Mouse (Mus musculus): Measurements from ENCODE around the gene Acot7. TPM values are rescaled to one million over a fixed set of nuclear protein-coding genes. Genes with fewer than 3 reads are reported as not detected.

Acot7 gene
- 11.9 and 12.0 TPM in 2 replicates for polyA plus RNA-seq (2015; fragmentation: Nextera tagmentation; extraction: Ambion mirVana)

DNA sequence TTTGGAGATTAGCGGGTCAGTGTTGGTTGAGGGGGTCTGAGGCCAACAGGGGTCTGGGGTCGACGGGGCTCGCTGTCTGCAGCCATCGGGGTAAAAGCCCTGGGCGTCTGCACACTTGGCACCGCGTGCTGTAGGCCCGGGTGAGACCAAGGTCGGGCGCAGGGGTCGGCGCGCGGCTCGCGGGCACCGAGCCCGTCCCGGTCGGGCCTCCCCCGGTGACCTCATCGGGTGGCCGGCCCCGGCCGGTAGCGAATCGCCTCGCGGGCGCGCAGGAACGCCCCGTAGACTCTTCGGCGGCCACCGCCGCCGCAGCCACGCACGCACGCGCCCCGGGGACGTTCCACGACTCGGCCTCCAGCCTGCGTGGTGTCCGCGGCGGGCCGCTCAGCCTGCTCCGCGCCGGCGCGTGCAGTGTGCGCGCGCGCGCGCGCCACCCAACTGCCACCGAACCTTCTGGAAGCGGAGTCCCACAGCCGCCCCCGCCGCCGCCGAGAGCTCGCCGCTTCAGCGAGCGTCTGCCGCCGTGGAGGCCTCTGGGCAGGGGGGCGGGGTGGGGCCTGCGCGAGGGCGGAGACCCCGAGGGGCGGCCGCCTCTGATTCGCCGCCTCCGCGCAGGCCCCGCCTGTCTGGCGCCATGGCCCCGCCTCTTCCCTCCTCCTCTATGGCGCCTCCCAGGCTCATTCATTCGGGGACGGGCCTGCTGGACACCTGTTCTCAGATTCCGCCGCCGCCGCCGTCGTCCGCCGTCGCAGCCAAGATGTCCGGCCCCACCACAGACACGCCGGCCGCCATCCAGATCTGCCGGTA is at the start of gene Acot7:
Gene Acot7 (plus strand): TSS at position 598 of the 807 bp plus-strand sequence.
- under 1% methylated on average over 95 of the region's 108 CpGs for WGBS (ENCODE audit: insufficient replicate concordance)
- H3K4me1 ChIP-seq (ENCODE audit: control insufficient read depth, low read depth, low read length): peaks cover 22% of the 10 kb centered on the region
- ATAC-seq (ENCODE audit: low read depth): peak; percentile 97
- H3K9me3 ChIP-seq (replicated peaks; ENCODE audit: control insufficient read depth, low read length): no peaks in the 10 kb centered on the region
- H3K9ac ChIP-seq (ENCODE audit: low read depth, low read length): peak within 1 kb of the TSS; percentile 80
- no peaks in the 10 kb centered on the region for H3K36me3 ChIP-seq (ENCODE audit: control insufficient read depth, insufficient read depth)
- peaks cover 13% of the 10 kb centered on the region for H3K27me3 ChIP-seq (ENCODE audit: control insufficient read depth, insufficient read depth, low read depth, low read length)
- peak within 1 kb of the TSS; percentile 94 for H3K4me2 ChIP-seq (ENCODE audit: low read depth, low read length)
- peak within 1 kb of the TSS; percentile 73 for H3K4me3 ChIP-seq (ENCODE audit: low read depth, low read length)
- H3K27ac ChIP-seq (ENCODE audit: low read length): peak within 1 kb of the TSS; percentile 83

GRCm38 (mm10) chr4:152128784-152129183 is 49.1 kb upstream of the Acot7 start:
- Histone ChIP-seq H3K4me1 (ENCODE audit: control insufficient read depth, low read depth, low read length) (peaks cover 14% of the 10 kb centered on the region), H3K9ac (ENCODE audit: low read depth, low read length) (no peak overlapping the region), H3K9me3 (replicated peaks; ENCODE audit: control insufficient read depth, low read length) (no peaks in the 10 kb centered on the region), H3K36me3 (ENCODE audit: control insufficient read depth, insufficient read depth) (no peaks in the 10 kb centered on the region), H3K4me3 (ENCODE audit: low read depth, low read length) (no peak overlapping the region), H3K27me3 (ENCODE audit: control insufficient read depth, insufficient read depth, low read depth, low read length) (peaks cover 100% of the 10 kb centered on the region), H3K4me2 (ENCODE audit: low read depth, low read length) (no peak overlapping the region), H3K27ac (ENCODE audit: low read length) (no peak overlapping the region)
- ATAC-seq (ENCODE audit: low read depth): peak; percentile 11
- WGBS (ENCODE audit: insufficient replicate concordance): 56% methylated on average over 5 of the region's 5 CpGs

- Histone ChIP-seq H3K27ac (ENCODE audit: low read length) (no peak overlapping the region), H3K4me2 (ENCODE audit: low read depth, low read length) (peak overlapping the region; percentile 25; the same call in 1 of the 2 replicates), H3K9me3 (replicated peaks; ENCODE audit: control insufficient read depth, low read length) (no peaks in the 10 kb centered on the region), H3K4me3 (ENCODE audit: low read depth, low read length) (no peak overlapping the region), H3K9ac (ENCODE audit: low read depth, low read length) (no peak overlapping the region), H3K36me3 (ENCODE audit: control insufficient read depth, insufficient read depth) (no peaks in the 10 kb centered on the region), H3K4me1 (ENCODE audit: control insufficient read depth, low read depth, low read length) (peaks cover 14% of the 10 kb centered on the region), H3K27me3 (ENCODE audit: control insufficient read depth, insufficient read depth, low read depth, low read length) (peaks cover 100% of the 10 kb centered on the region)
- 28% methylated on average over 13 of the region's 13 CpGs for WGBS (ENCODE audit: insufficient replicate concordance)
- no peak for ATAC-seq (ENCODE audit: low read depth)
Observed at GRCm38 (mm10) chr4:152129395-152129930, 48.5 kb upstream of the Acot7 start.

DNA sequence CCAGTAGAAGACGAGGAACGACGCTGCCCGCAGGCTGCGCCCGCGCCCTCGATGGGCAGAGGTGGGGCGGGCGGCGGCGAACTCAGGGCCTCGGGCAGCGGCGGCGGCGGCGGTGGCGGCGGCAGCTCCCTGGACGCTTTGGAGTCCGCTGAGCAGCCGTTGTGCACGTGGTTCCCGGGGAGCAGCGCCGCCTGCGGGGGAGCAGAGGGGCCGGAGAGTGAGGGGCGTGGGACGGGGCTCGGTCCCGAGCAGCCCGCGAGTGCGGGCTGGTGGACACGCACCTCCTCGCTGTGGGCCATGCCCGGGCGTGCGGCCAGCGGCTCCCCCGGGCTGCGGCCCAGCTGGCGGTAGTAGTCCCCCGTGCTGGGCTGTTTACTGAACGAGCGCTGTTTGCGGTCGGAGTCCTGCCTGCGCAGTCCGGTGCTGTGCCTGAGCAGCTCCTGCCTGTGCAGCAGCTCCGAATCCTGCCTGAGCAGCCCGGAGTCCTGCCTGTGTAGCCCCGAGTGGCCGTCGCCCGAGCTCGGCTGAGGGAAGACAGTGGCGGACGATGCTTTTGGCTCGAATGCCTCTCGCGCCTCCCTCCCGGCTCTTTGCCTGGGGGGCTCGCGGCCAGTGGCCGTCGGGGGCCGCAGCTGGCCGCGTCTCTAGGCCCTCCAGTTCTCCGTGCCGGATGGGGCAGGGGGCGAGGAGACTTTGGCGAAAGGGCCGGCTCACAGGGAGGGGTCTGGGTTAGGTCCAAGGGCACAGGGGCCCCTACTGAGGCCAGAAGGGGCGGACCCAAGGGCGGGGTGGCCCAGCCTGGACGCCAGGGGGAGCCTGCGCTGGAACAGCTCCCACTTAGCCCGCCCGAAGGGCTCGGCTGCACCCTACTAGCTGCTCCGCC is 46.9 kb upstream of the Acot7 start:
- WGBS (ENCODE audit: insufficient replicate concordance): 1% methylated on average over 81 of the region's 85 CpGs
- no peaks in the 10 kb centered on the region for H3K9me3 ChIP-seq (replicated peaks; ENCODE audit: control insufficient read depth, low read length)
- H3K4me1 ChIP-seq (ENCODE audit: control insufficient read depth, low read depth, low read length): peaks cover 14% of the 10 kb centered on the region
- peak; percentile 66 for ATAC-seq (ENCODE audit: low read depth)
- H3K27ac ChIP-seq (ENCODE audit: low read length): no peak overlapping the region
- no peak overlapping the region for H3K9ac ChIP-seq (ENCODE audit: low read depth, low read length)
- H3K4me2 ChIP-seq (ENCODE audit: low read depth, low read length): peak overlapping the region; percentile 59
- peaks cover 84% of the 10 kb centered on the region for H3K27me3 ChIP-seq (ENCODE audit: control insufficient read depth, insufficient read depth, low read depth, low read length)
- no peaks in the 10 kb centered on the region for H3K36me3 ChIP-seq (ENCODE audit: control insufficient read depth, insufficient read depth)
- H3K4me3 ChIP-seq (ENCODE audit: low read depth, low read length): peak overlapping the region; percentile 49

- Histone ChIP-seq H3K4me1 (ENCODE audit: control insufficient read depth, low read depth, low read length) (peaks cover 14% of the 10 kb centered on the region), H3K4me3 (ENCODE audit: low read depth, low read length) (peak overlapping the region; percentile 49), H3K9me3 (replicated peaks; ENCODE audit: control insufficient read depth, low read length) (no peaks in the 10 kb centered on the region), H3K27ac (ENCODE audit: low read length) (no peak overlapping the region), H3K4me2 (ENCODE audit: low read depth, low read length) (peak overlapping the region; percentile 59), H3K27me3 (ENCODE audit: control insufficient read depth, insufficient read depth, low read depth, low read length) (peaks cover 74% of the 10 kb centered on the region), H3K9ac (ENCODE audit: low read depth, low read length) (no peak overlapping the region), H3K36me3 (ENCODE audit: control insufficient read depth, insufficient read depth) (no peaks in the 10 kb centered on the region)
- WGBS (ENCODE audit: insufficient replicate concordance): 8% methylated on average over 50 of the region's 50 CpGs
- ATAC-seq (ENCODE audit: low read depth): peak; percentile 13
Observed at GRCm38 (mm10) chr4:152131809-152132771, 45.8 kb upstream of the Acot7 start.

DNA sequence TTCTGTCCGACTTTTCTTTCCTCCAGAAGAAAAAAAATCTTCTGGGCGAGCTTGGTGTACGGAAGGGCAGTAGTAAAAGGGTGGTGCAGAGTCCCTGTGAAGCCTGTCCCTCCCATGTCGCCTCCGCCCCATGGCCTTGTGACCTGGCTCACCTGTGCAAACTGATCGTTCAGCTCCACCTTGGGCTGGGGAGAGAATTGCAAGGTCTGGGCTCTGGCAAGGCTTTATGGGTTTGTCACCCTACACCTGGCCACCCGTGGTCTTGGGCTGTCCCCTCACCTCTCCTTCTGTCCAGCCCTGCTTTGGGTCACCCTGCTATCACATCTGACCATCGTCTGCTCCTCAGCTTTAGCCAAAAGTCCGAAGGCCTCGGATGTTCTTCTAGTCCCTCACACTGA is 45.2 kb upstream of the Acot7 start:
- Histone ChIP-seq H3K36me3 (ENCODE audit: control insufficient read depth, insufficient read depth) (no peaks in the 10 kb centered on the region), H3K27me3 (ENCODE audit: control insufficient read depth, insufficient read depth, low read depth, low read length) (peaks cover 67% of the 10 kb centered on the region), H3K4me2 (ENCODE audit: low read depth, low read length) (no peak overlapping the region), H3K4me3 (ENCODE audit: low read depth, low read length) (no peak overlapping the region), H3K27ac (ENCODE audit: low read length) (no peak overlapping the region), H3K9me3 (replicated peaks; ENCODE audit: control insufficient read depth, low read length) (no peaks in the 10 kb centered on the region), H3K4me1 (ENCODE audit: control insufficient read depth, low read depth, low read length) (peaks cover 14% of the 10 kb centered on the region), H3K9ac (ENCODE audit: low read depth, low read length) (no peak overlapping the region)
- WGBS (ENCODE audit: insufficient replicate concordance): 28% methylated on average over 10 of the region's 10 CpGs
- no peak for ATAC-seq (ENCODE audit: low read depth)

DNA sequence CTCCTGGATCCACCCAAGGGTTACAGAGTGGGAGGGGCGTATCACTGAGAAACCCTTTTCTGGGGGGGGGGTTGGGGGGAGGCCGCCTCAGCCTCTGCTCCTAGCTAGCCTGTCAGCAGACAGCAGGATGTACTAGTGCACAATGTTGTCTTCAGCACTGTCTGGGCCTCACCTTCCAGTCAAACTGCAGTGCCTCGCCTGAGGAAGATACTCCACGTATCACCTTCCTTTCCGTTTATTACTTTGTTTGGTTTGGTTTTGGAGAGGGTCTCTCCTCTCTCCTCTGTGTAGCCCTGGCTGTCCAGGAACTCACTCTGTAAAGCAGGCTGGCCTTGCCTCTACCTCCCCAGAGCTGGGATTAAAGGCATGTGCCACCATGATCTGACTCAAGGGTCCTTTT is 44.7 kb upstream of the Acot7 start:
- Histone ChIP-seq H3K36me3 (ENCODE audit: control insufficient read depth, insufficient read depth) (no peaks in the 10 kb centered on the region), H3K9ac (ENCODE audit: low read depth, low read length) (no peak overlapping the region), H3K4me2 (ENCODE audit: low read depth, low read length) (no peak overlapping the region), H3K9me3 (replicated peaks; ENCODE audit: control insufficient read depth, low read length) (no peaks in the 10 kb centered on the region), H3K27me3 (ENCODE audit: control insufficient read depth, insufficient read depth, low read depth, low read length) (peaks cover 62% of the 10 kb centered on the region), H3K27ac (ENCODE audit: low read length) (no peak overlapping the region), H3K4me1 (ENCODE audit: control insufficient read depth, low read depth, low read length) (peaks cover 16% of the 10 kb centered on the region), H3K4me3 (ENCODE audit: low read depth, low read length) (no peak overlapping the region)
- WGBS (ENCODE audit: insufficient replicate concordance): 43% methylated on average over 5 of the region's 5 CpGs
- no peak for ATAC-seq (ENCODE audit: low read depth)

- Histone ChIP-seq H3K27ac (ENCODE audit: low read length) (no peak overlapping the region), H3K4me2 (ENCODE audit: low read depth, low read length) (no peak overlapping the region), H3K9me3 (replicated peaks; ENCODE audit: control insufficient read depth, low read length) (no peaks in the 10 kb centered on the region), H3K4me3 (ENCODE audit: low read depth, low read length) (no peak overlapping the region), H3K36me3 (ENCODE audit: control insufficient read depth, insufficient read depth) (no peaks in the 10 kb centered on the region), H3K27me3 (ENCODE audit: control insufficient read depth, insufficient read depth, low read depth, low read length) (peaks cover 49% of the 10 kb centered on the region), H3K9ac (ENCODE audit: low read depth, low read length) (no peak overlapping the region), H3K4me1 (ENCODE audit: control insufficient read depth, low read depth, low read length) (peaks cover 25% of the 10 kb centered on the region)
- ATAC-seq (ENCODE audit: low read depth): no peak
Observed at GRCm38 (mm10) chr4:152134507-152134906, 43.4 kb upstream of the Acot7 start.
